8 mouse cellular contexts compared by ENCODE assay signal in genomic region chr7:49778114-49778901, GRCm38 (mm10). TPM values are rescaled to one million over a fixed set of nuclear protein-coding genes. Genes with fewer than 3 reads are reported as not detected.
DNase-seq lines count a peak whose midpoint lies in the region; ATAC-seq and TF ChIP-seq lines count a peak whose summit lies in the region.

Prmt3 (plus strand) TSS chr7:49778346.

- peaks cover 8% of the 10 kb centered on the region for H3K79me3 ChIP-seq in C2C12 (ENCODE audit: low read depth)

- H3K9ac ChIP-seq in heart, embryonic 13.5 days = peak within 1 kb of the TSS; percentile 89
- H3K9ac ChIP-seq in liver, embryonic 12.5 days = peak within 1 kb of the TSS; percentile 87
- H3K9ac ChIP-seq in stomach, embryonic 15.5 days = peak within 1 kb of the TSS; percentile 78

- H3K27ac ChIP-seq in heart, embryonic 13.5 days (replicated peaks) = peak within 1 kb of the TSS; percentile 75
- H3K27ac ChIP-seq in liver, embryonic 12.5 days = peak within 1 kb of the TSS; percentile 86
- H3K27ac ChIP-seq in stomach, embryonic 15.5 days = peak within 1 kb of the TSS; percentile 77; the same call in 1 of the 2 replicates

- peaks cover 31% of the 10 kb centered on the region for H3K4me1 ChIP-seq in erythroblast, embryonic 14.5 days (ENCODE audit: control insufficient read depth)
- peaks cover 19% of the 10 kb centered on the region for H3K4me1 ChIP-seq in heart, embryonic 13.5 days
- peaks cover 28% of the 10 kb centered on the region for H3K4me1 ChIP-seq in liver, embryonic 12.5 days
- peaks cover 12% of the 10 kb centered on the region for H3K4me1 ChIP-seq in stomach, embryonic 15.5 days

- peak within 1 kb of the TSS; percentile 44 for H3K4me3 ChIP-seq in C2C12 (ENCODE audit: insufficient read depth, poor library complexity, severe bottlenecking)
- peak within 1 kb of the TSS; percentile 85 for H3K4me3 ChIP-seq in erythroblast, embryonic 14.5 days (replicated peaks)
- peak within 1 kb of the TSS; percentile 81 for H3K4me3 ChIP-seq in heart, embryonic 13.5 days
- peak within 1 kb of the TSS; percentile 86 for H3K4me3 ChIP-seq in liver, embryonic 12.5 days
- H3K4me3 ChIP-seq in stomach, embryonic 15.5 days (replicated peaks) = peak within 1 kb of the TSS; percentile 72

- peak; percentile 77 for TF ChIP-seq POLR2A in brain, embryonic 14.5 days (IDR thresholded peaks at IDR 0.05; ENCODE audit: borderline replicate concordance, extremely low read depth, insufficient read depth, insufficient read length, poor library complexity, severe bottlenecking)

- H3ac ChIP-seq in C2C12 (ENCODE audit: control insufficient read depth, insufficient read length, low read depth) = peak within 1 kb of the TSS; percentile 99

- DNase-seq in brain, embryonic 14.5 days (ENCODE audit: low read depth) = peak; percentile 99
- DNase-seq in kidney, postnatal 10 days = peak; percentile 99
- DNase-seq in natural killer cell, adult 2 months (ENCODE audit: low spot score in 2 of 2) = peak; percentile 95 to 98

- peaks cover 23% of the 10 kb centered on the region for H3K36me3 ChIP-seq in C2C12 (ENCODE audit: control insufficient read depth, insufficient read depth)
- H3K36me3 ChIP-seq in erythroblast, embryonic 14.5 days (ENCODE audit: control insufficient read depth) = peaks cover 59% of the 10 kb centered on the region
- H3K36me3 ChIP-seq in heart, embryonic 13.5 days = peaks cover 33% of the 10 kb centered on the region
- peaks cover 55% of the 10 kb centered on the region for H3K36me3 ChIP-seq in liver, embryonic 12.5 days
- H3K36me3 ChIP-seq in stomach, embryonic 15.5 days = peaks cover 8% of the 10 kb centered on the region; the same call in 1 of the 2 replicates

- H3K79me2 ChIP-seq in C2C12 (ENCODE audit: control insufficient read depth, insufficient read depth) = peaks cover 16% of the 10 kb centered on the region

- ATAC-seq in heart, embryonic 13.5 days (ENCODE audit: extremely low read depth, insufficient number of reproducible peaks, low FRiP score, low TSS enrichment) = peak; percentile 95
- ATAC-seq in liver, embryonic 12.5 days = peak; percentile 85
- peak; percentile 95 for ATAC-seq in stomach, embryonic 15.5 days (ENCODE audit: insufficient read depth, low FRiP score, low read depth)

- no peaks in the 10 kb centered on the region for H3K9me3 ChIP-seq in erythroblast, embryonic 14.5 days (ENCODE audit: control insufficient read depth, low read length)
- H3K9me3 ChIP-seq in heart, embryonic 13.5 days = no peaks in the 10 kb centered on the region
- H3K9me3 ChIP-seq in liver, embryonic 12.5 days (replicated peaks) = no peaks in the 10 kb centered on the region
- H3K9me3 ChIP-seq in stomach, embryonic 15.5 days = no peaks in the 10 kb centered on the region

- WGBS in heart, embryonic 13.5 days = under 1% methylated on average over 84 of the region's 92 CpGs
- under 1% methylated on average over 86 of the region's 92 CpGs for WGBS in liver, embryonic 12.5 days (ENCODE audit: insufficient replicate concordance)
- WGBS in stomach, embryonic 15.5 days = under 1% methylated on average over 86 of the region's 92 CpGs

- H3K4me2 ChIP-seq in heart, embryonic 13.5 days = peak within 1 kb of the TSS; percentile 86
- peak within 1 kb of the TSS; percentile 99 for H3K4me2 ChIP-seq in liver, embryonic 12.5 days
- peak within 1 kb of the TSS; percentile 90 for H3K4me2 ChIP-seq in stomach, embryonic 15.5 days

- H3K27me3 ChIP-seq in C2C12 (ENCODE audit: control insufficient read depth, insufficient read depth, insufficient read length) = no peaks in the 10 kb centered on the region
- H3K27me3 ChIP-seq in erythroblast, embryonic 14.5 days (ENCODE audit: control insufficient read depth) = no peaks in the 10 kb centered on the region
- H3K27me3 ChIP-seq in heart, embryonic 13.5 days (replicated peaks) = no peaks in the 10 kb centered on the region
- H3K27me3 ChIP-seq in liver, embryonic 12.5 days (replicated peaks) = no peaks in the 10 kb centered on the region
- H3K27me3 ChIP-seq in stomach, embryonic 15.5 days (replicated peaks) = no peaks in the 10 kb centered on the region

- TF ChIP-seq CTCF in C2C12 (IDR thresholded peaks at IDR 0.05; ENCODE audit: control insufficient read depth, insufficient read depth, insufficient read length) = peak; percentile 82
- peak; percentile 97 for TF ChIP-seq CTCF in brain, embryonic 14.5 days (IDR thresholded peaks at IDR 0.05; ENCODE audit: borderline replicate concordance, extremely low read depth, insufficient read depth, insufficient read length)

TF ChIP-seq in C2C12, 6 proteins besides CTCF, POLR2A, EP300 and RAD21:
- TF ChIP-seq USF1 (IDR thresholded peaks at IDR 0.05; ENCODE audit: low read depth) (peak; percentile 93), CEBPB (IDR thresholded peaks at IDR 0.05; ENCODE audit: low read depth) (peak; percentile 98), MYOG (IDR thresholded peaks at IDR 0.05; ENCODE audit: control insufficient read depth, extremely low read depth, insufficient read length) (no peak), MYOD1 (IDR thresholded peaks at IDR 0.05; ENCODE audit: control insufficient read depth, insufficient read length, low read depth) (no peak), FOSL1 (IDR thresholded peaks at IDR 0.05; ENCODE audit: insufficient read depth, low read length, poor library complexity, severe bottlenecking) (no peak), MAX (IDR thresholded peaks at IDR 0.05) (peak; percentile 94)

RNA-seq across cellular contexts. Expression of gene Prmt3, which starts in this region (rescaled TPM):
- 29.3 TPM for polyA plus RNA-seq in C2C12 (2012; fragmentation: generic; extraction: Trizol)
- polyA plus RNA-seq in brain, embryonic 14.5 days (2012; rRNA removed) = 38.7 and 41.1 TPM in 2 replicates
- polyA plus RNA-seq in erythroblast, embryonic 14.5 days (2012) = 0.61 and 1.6 TPM in 2 replicates
- 46.0 and 47.7 TPM in 2 replicates for polyA plus RNA-seq in heart, embryonic 13.5 days (2015; fragmentation: Nextera tagmentation; extraction: Ambion mirVana)
- 46.1 and 48.0 TPM in 2 replicates for polyA plus RNA-seq in liver, embryonic 12.5 days (2016; fragmentation: Nextera tagmentation; extraction: Ambion mirVana)
- 48.9 and 54.6 TPM in 2 replicates for polyA plus RNA-seq in stomach, embryonic 15.5 days (2015; fragmentation: Nextera tagmentation; extraction: Ambion mirVana)

Comparison
In these comparisons a context has a peak if more than half of its experiments do, and no peak if none do; other contexts are left out.
1. Peak in every context shown above with its lines: DNase-seq, ATAC-seq, H3K4me3 ChIP-seq and H3K27ac ChIP-seq.
2. RNA of gene Prmt3 (polyA plus RNA-seq): 48.9 to 54.6 TPM in stomach, embryonic 15.5 days, 46.1 to 48.0 TPM in liver, embryonic 12.5 days, 46.0 to 47.7 TPM in heart, embryonic 13.5 days, 38.7 to 41.1 TPM in brain, embryonic 14.5 days and 29.3 TPM in C2C12 (single experiment); 0.61 to 1.6 TPM in erythroblast, embryonic 14.5 days; every median in the first group is over 10 times any median in the second.